Comparison of ENCODE assay signal across 10 mouse cellular contexts in genomic region chr14:74845661-74846274, GRCm38 (mm10).
DNase-seq lines count a peak whose midpoint lies in the region; ATAC-seq and TF ChIP-seq lines count a peak whose summit lies in the region.
"Had no signal": no experiment of that assay in that cellular context is flagged by ENCODE, and none has a peak within 500 bp of the region (broad histone marks: within the 10 kb centered on the region; RNA-seq: fewer than 3 reads in every experiment).

No protein-coding gene starts in this region.

- H3K4me2 ChIP-seq in heart, embryonic 12.5 days, result no peak overlapping the region
- H3K4me2 ChIP-seq in lung, embryonic 14.5 days, result no peak overlapping the region
- H3K4me2 ChIP-seq in embryonic facial prominence, embryonic 15.5 days (replicated peaks), result no peak overlapping the region

- peak overlapping the region; percentile 40; the same call in 1 of the 2 replicates for H3K9ac ChIP-seq in heart, embryonic 12.5 days
- no peak overlapping the region for H3K9ac ChIP-seq in lung, embryonic 14.5 days
- H3K9ac ChIP-seq in embryonic facial prominence, embryonic 15.5 days, result no peak overlapping the region

- no peak for TF ChIP-seq CTCF in lung, embryonic 14.5 days (IDR thresholded peaks at IDR 0.05; ENCODE audit: low read depth)

- ATAC-seq in heart, embryonic 12.5 days (ENCODE audit: insufficient number of reproducible peaks, low FRiP score), result no peak
- peak; percentile 14; the same call in 1 of the 2 replicates for ATAC-seq in lung, embryonic 14.5 days (ENCODE audit: insufficient read depth)
- no peak for ATAC-seq in embryonic facial prominence, embryonic 15.5 days (ENCODE audit: insufficient number of reproducible peaks, low FRiP score, low TSS enrichment, low read depth)

- H3K4me3 ChIP-seq in heart, embryonic 12.5 days, result no peak overlapping the region
- H3K4me3 ChIP-seq in lung, embryonic 14.5 days (ENCODE audit: low read depth, low read length), result no peak overlapping the region
- H3K4me3 ChIP-seq in embryonic facial prominence, embryonic 15.5 days (replicated peaks), result no peak overlapping the region
- H3K4me3 ChIP-seq: left cerebral cortex, adult 2 months had no signal

- H3K27ac ChIP-seq in heart, embryonic 12.5 days (ENCODE audit: poor library complexity, severe bottlenecking), result peak overlapping the region; percentile 91
- H3K27ac ChIP-seq in lung, embryonic 14.5 days (ENCODE audit: low read depth), result peak overlapping the region; percentile 81
- 0 out of 2 replicates have a peak overlapping the region, but pooled peaks have one; percentile 34 for H3K27ac ChIP-seq in embryonic facial prominence, embryonic 15.5 days (replicated peaks)
- H3K27ac ChIP-seq: left cerebral cortex, adult 2 months had no signal

- H3K4me1 ChIP-seq in heart, embryonic 12.5 days (replicated peaks), result peaks cover 54% of the 10 kb centered on the region
- peaks cover 22% of the 10 kb centered on the region for H3K4me1 ChIP-seq in lung, embryonic 14.5 days (ENCODE audit: insufficient read depth)
- H3K4me1 ChIP-seq in embryonic facial prominence, embryonic 15.5 days, result peaks cover 34% of the 10 kb centered on the region

- WGBS in heart, embryonic 12.5 days, result 39% methylated on average over 2 of the region's 2 CpGs
- WGBS in lung, embryonic 14.5 days, result 33% methylated on average over 2 of the region's 2 CpGs
- WGBS in embryonic facial prominence, embryonic 15.5 days, result 33% methylated on average over 2 of the region's 2 CpGs

- H3K27me3 ChIP-seq in heart, embryonic 12.5 days (replicated peaks), result no peaks in the 10 kb centered on the region
- H3K27me3 ChIP-seq in lung, embryonic 14.5 days (ENCODE audit: insufficient read depth, low read length), result no peaks in the 10 kb centered on the region
- no peaks in the 10 kb centered on the region for H3K27me3 ChIP-seq in embryonic facial prominence, embryonic 15.5 days

- H3K9me3 ChIP-seq in heart, embryonic 12.5 days (replicated peaks), result no peaks in the 10 kb centered on the region
- H3K9me3 ChIP-seq in lung, embryonic 14.5 days (ENCODE audit: low read depth, low read length), result no peaks in the 10 kb centered on the region
- H3K9me3 ChIP-seq in embryonic facial prominence, embryonic 15.5 days (replicated peaks), result no peaks in the 10 kb centered on the region

- DNase-seq in heart, adult 11 months, result no peak
- peak; percentile 31 for DNase-seq in lung, embryonic 14.5 days
- DNase-seq in lung, postnatal 14 days, result no peak
- peak; percentile 34 for DNase-seq in naive thymus-derived CD4-positive, alpha-beta T cell, adult 2 months (ENCODE audit: low read depth)
- no peak for DNase-seq in adrenal gland, adult (ENCODE audit: inconsistent age in 2 of 2, low spot score in 1 of 2)
- DNase-seq in thymus, postnatal 0 days (ENCODE audit: low spot score), result no peak
- DNase-seq: right cerebral cortex, postnatal 14 days had no signal

- no peaks in the 10 kb centered on the region for H3K36me3 ChIP-seq in heart, embryonic 12.5 days
- H3K36me3 ChIP-seq in lung, embryonic 14.5 days (ENCODE audit: insufficient read depth), result no peaks in the 10 kb centered on the region
- no peaks in the 10 kb centered on the region for H3K36me3 ChIP-seq in embryonic facial prominence, embryonic 15.5 days

Comparison
In these comparisons a context has a peak if more than half of its experiments do, and no peak if none do; other contexts are left out.
1. DNase-seq: peak in lung, embryonic 14.5 days (single experiment) and naive thymus-derived CD4-positive, alpha-beta T cell, adult 2 months (single experiment); none in heart, adult 11 months (single experiment), lung, postnatal 14 days (single experiment), adrenal gland, adult (0 of 2) and thymus, postnatal 0 days (single experiment).
2. H3K27ac ChIP-seq: peak in every context shown above with its lines; median percentile 91 in heart, embryonic 12.5 days; 81 in lung, embryonic 14.5 days; 34 in embryonic facial prominence, embryonic 15.5 days.